Mouse (Mus musculus) skeletal muscle tissue, adult 2 months (tissue): ENCODE results near the gene Hnrnpul1.

ENCODE experiments used
- DNase-seq: peaks from one replicate; pipeline ENCODE4 v3.0.0-alpha.2; 2012; ENCODE audit warnings: low read depth, low spot score

The Hnrnpul1 gene

DNA sequence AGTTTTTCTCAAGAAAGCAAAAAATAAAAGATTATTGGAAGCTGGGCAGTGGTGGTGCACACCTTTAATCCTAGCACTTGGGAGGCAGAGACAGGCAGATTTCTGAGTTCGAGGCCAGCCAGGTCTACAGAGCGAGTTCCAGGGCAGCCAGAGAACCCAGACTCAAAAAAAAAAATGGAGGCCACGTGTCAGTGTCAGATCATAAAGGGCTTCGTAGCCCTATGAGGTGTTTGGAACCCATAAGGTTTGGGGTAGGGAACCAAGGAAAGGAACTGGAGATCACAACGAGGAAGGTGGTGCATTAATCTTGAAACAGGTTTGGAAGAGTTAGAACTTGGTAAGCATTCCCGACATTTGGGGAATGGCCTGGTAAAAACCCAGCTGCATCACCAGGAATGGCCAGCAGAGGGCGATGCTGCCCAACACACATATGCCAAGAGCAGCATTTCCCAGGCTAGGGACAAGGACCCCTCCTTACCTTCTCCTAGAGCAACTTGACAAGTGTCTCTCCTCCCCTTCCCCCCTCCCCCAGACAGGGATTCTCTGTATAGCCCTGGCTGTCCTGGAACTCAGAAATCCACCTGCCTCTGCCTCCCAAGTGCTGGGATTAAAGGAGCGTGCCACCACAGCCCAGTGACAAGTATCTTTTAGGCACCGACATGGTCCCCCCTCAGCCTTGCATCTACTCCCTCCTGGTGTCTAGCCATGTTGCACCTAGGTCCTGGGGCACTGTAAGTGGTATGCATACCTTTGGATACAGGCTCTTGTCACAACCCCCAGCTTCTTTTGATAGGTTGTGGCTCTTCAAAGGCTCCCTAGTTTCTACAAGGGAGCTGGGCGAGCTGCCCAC is 34.6 kb downstream of the Hnrnpul1 start:
- DNase-seq, result peak; percentile 70

- peak; percentile 97 for DNase-seq
Measured at GRCm38 (mm10) chr7:25718788-25719417, 35.7 kb downstream of the Hnrnpul1 start, which contains the start of gene Ccdc97. Ccdc97 (minus strand) TSS chr7:25719088.

DNA sequence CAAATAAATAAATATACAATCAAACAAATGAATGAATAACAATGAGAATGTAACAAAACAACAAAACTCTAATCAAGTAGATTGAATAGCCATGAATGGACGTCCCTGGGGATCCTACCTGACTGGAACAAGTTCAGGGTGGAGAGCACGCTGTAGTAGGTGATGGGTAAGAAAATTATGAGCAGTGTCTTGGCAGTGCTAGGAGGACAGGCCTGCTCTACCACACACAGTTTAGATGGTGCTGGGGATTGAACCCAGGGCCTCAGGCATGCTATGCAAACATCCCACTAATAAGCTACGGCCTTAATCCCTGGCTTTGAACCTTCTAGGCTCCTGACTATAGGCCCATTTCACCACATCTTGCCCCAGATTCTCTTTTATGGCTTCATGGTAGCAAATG is 37.1 kb downstream of the Hnrnpul1 start:
- DNase-seq, result no peak

DNA sequence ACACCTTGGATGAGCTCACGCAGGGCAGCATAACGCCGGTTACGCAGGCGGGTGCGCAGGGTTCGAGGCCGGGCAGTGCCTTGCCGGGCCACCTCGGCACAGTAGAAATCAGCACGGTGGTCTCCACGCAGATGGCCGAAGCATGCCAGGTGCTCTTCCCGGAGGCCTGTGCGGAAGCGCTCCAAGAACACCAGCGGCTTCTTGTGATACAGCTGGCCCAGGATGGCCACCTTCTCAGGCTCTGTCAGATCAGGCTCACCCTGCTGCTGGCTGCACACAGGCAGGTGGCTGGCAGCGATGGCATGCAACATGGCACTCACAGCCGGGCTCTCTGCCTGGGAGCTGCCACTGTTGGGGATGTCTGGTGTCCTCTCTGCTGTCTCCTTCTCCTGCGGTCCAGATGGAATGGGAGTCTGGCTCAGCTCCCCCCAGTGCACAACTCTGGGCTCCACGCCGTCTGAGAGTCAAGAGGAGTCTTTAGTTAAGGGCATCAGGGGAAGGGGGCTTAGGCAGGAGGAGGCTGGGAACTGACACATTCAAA is 38.8 kb downstream of the Hnrnpul1 start:
- DNase-seq, result no peak

DNA sequence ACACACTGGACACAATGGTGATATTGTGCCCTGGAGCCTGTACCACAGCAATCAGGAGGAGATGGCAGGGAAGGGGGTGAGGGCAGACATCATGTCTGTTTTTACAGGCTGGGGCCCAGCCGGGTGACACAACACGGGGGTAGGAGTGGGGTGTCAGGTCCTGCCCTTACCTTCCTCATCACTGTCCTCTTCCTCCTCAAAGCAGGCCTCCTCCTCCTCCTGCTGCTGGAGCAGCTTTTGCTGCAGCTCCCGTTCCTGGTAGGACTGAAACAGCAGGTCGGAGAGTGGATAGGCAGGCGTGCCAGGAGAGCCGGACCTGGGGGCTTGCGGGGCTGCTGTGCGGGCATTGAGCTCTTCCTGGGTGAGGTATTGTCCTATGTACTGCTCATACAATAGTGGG is 40.0 kb downstream of the Hnrnpul1 start:
- DNase-seq, result no peak

DNA sequence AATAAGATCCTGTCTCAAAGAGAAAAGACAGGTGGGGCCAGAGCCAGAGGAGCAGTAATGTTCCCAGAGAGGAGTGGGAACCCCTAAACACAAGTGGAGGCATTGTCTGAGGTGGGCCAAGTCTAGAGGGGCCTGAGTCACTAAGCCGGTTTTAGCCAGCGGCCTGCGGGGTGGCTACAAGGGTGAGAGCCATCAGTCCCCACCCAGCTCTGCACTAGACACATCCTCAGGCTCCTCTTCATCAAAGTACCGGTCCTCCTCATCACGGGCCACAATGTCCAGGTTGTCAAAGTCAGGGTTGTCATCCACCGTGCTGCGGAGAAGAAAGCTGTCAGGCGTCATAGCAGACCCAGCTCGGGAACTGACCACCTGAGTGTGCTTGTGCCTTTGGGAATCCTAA is 41.8 kb downstream of the Hnrnpul1 start:
- no peak for DNase-seq

- peak; percentile 67 for DNase-seq
Measured at GRCm38 (mm10) chr7:25711731-25712197, 42.8 kb downstream of the Hnrnpul1 start.

DNA sequence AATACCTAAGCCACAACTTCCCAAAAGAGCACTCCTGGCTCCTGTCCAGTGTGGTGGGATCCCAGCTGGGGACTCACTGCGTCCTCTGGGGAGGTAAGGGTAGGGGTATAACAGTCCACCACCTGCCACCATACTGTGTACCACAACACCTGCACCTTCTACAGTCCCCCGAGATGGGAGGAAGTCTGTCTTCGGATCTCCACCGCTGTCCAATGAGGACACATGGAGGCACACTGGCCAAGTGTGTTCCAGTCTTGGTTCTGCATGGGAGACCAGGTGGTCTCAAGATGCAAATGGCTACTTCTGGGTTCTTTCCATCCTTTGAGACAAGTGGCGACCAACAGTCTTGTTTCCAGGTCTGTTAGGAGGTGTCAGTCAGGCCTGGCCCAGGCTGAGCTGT is 43.4 kb downstream of the Hnrnpul1 start:
- DNase-seq, result no peak

DNA sequence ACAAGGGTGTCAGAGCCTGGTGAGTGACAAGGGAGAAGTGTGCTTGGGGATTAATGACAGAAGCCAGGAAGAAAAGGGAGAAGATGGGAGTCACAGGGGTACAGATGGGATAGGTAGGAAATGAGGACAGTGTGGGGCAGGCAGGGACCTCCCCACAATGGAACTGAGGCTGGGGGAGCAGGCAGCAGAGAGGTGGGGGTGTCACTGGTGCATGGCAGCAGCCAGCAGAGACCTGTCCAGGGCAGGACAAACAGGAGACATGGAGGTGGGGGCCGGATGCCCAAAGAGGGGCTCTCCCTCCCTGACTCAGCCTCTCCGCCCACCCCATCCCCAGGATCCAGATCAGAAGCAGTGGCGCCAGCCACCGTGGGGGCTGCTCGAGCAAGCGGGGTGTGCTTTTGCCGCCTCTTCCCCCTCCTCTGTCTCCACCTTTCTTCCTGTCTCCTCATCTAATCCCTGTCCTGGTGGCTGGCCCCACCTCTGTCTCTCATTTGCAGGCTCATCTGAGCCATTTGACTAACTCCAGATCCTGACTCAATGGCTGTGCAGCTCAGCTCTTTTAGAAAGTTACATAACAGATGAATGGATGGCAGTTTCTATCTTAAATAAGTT is 43.9 kb downstream of the Hnrnpul1 start:
- DNase-seq, result no peak

- no peak for DNase-seq
Measured at GRCm38 (mm10) chr7:25709961-25710360, 44.6 kb downstream of the Hnrnpul1 start.

DNA sequence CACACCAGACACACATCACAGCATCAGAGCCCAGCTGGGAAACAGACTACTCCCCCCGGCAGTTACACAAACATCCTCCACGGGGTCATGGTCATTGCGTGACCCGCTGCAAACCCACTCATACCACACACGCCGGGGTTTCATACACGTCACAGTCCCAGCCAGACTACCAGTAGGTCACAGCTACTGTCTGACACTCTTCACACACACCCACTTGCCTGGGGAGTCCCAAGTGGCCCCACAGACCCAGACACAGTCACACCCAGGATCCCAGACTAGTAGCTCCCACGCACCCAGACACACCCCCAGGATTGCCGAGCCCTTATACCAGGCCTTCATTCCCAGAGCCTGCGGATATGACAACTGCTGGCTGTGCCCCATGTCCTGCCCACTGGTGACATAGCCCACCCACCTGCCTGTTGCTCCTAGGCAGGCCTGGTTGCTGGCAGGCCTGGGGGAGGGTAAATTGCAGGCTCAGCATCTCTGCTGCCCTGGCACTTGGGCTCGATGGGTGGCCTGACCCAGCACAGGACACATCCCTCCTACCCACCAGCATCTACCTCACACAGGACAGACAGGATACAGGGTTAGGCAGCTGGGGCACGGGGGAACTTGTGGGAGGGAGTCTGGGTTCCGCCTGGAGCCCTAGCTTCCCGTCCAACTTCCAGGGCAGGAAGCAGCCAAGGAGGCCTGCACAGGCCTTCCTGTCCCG is 46.8 kb downstream of the Hnrnpul1 start:
- DNase-seq, result no peak

DNA sequence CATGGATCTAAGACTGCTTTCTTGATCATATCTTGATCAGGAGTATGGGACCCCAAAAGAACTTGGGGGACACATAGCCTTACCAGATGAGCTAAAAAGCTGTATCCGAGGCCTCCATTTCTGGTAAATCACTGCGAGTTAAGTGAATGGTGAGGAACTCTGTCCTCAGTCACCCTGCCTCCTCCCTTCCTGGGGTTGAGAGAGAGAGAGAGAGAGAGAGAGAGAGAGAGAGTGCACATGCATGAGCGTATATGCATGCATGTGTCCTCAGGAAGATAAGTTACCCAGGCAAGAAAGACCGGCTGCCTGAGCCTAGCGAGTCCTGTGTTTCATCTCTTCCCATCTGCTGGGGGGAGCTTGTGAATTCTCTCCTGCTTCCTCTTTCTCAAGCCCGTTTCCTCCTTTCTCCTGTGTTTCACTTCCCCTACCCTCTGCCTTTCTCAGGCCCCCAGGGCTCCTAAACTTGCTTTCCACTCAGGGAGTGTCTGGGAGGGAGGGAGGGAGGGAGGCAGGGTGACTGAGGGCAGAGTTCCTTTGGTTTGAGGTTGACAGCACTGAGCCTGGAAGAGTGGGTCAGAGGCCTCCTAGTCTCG is 47.9 kb downstream of the Hnrnpul1 start:
- no peak for DNase-seq

DNA sequence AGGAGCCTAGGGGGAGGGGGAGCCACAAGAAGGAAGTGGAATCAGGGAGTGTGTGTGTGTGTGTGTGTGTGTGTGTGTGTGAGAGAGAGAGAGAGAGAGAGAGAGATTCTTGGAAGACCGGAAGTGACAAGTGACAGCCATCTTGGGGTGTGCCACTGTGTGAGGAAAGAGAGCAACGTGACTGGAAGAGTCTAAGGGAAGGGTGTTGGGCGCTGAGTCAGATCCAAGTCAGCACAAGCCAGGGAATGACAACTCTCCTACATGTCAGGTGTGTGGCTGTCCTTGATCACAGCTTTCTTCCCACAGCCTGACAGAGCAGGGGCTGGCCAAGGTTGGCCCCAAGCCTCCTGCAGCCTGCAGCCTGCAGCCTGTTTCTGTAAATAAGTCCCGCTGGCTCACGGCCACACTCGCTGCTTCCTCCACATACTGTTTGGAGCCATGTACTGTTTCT is 48.7 kb downstream of the Hnrnpul1 start:
- DNase-seq, result no peak

DNA sequence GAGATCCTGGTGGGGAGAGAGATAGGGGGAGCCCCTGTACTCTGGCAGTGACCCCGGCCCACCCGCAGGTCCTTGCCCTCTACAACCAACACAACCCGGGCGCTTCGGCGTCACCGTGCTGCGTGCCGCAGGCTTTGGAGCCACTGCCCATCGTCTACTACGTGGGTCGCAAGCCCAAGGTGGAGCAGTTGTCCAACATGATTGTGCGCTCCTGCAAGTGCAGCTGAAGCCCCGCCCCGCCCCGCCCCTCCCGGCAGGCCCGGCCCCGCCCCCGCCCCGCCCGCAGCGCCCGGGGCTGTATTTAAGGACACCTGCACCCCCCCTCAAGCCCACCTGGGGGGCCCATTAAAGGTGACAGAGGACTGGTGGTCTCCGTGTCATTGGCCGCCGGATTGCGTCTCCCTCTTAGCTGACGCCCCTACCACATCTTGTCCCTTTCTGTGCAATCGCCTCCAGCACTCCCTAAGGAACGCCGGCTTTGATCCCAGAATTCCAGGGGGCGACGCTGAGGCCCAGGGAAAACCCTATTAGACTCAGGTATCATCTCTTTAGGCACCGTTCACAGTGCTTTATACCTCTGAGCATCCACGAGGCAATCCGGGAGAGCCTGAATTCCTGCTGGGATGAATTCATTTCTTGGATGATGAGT is 49.7 kb downstream of the Hnrnpul1 start:
- DNase-seq, result no peak

DNA sequence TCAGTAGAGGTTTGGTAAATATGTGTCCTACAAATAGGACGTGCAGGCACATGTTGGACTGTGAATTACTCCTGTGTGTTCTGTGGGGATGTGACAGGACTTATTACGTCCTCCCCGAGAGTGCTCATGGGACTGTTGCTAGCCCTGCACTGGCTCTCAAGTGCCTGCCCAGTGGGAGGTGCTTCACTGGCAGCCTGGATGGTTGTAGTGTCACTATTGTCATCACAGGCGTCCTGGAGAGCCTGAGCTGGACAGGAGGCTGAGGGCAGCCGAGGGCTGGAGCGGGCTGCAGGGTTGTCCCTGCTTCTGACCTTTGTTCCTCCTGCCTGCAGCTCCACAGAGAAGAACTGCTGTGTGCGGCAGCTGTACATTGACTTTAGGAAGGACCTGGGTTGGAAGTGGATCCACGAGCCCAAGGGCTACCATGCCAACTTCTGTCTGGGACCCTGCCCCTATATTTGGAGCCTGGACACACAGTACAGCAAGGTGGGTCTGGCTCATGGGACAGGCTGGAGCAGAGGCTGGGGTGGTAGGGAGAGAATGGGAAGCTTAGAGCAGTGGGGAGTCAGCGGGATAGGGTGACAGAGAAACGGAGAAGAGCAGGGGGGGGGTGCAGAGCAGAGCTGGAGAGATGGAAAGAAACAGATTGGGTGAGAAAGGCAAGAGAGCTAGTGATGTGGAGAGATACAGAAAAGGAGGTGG is 50.6 kb downstream of the Hnrnpul1 start:
- DNase-seq, result no peak

DNA sequence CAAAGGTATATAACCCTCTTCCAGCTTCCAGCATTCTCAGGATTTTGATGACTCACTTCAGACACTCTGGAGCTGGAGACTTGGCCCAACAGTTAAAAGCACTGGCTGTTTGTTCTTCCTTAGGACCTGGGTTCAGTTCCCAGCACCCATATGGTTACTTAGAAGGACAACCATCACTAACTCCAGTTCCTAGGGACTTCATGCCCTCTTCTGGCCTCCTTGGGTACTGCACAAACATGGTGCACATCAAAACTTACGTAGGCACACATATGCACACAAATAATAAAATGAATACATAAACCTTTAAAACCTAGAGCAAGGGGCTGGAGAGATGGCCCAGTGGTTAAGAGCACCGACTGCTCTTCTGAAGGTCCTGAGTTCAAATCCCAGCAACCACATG is 52.2 kb downstream of the Hnrnpul1 start:
- DNase-seq, result no peak

GRCm38 (mm10) chr7:25700732-25701131 is 53.8 kb downstream of the Hnrnpul1 start:
- no peak for DNase-seq

DNA sequence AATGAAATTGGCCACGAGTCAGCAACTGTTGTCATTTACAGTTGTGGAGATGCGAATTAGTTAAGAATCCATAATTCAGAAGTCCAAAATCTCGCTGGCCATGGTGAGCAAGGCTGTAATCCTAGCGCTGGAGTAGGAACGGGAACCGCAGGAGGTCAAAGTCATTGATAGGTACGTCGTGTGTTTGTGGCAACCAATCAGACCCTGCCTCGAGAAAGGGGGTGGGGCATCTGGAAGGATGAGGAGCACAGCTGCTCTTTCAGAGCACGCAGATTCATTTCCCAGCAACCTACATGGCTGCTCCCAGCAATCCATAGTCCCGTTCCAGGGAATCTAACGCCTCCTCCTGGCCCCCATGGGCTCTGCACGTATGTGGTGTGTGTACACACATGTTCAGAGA is 54.7 kb downstream of the Hnrnpul1 start:
- no peak for DNase-seq

DNA sequence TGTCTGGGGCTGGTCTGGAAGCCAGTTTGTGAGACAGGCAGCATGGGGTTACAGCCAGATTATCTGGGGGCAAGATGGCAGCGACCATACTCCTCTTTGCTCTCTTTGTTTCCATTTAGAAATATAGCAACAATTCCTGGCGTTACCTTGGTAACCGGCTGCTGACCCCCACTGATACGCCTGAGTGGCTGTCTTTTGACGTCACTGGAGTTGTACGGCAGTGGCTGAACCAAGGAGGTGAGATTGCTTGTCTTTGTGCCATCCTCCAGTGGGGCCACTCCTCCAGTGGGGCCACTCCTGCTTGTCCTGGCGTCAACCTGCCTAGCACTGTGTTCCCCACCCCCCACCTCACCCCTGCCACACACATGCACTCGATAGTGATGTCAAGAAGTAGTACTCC is 60.5 kb downstream of the Hnrnpul1 start:
- DNase-seq, result no peak

DNA sequence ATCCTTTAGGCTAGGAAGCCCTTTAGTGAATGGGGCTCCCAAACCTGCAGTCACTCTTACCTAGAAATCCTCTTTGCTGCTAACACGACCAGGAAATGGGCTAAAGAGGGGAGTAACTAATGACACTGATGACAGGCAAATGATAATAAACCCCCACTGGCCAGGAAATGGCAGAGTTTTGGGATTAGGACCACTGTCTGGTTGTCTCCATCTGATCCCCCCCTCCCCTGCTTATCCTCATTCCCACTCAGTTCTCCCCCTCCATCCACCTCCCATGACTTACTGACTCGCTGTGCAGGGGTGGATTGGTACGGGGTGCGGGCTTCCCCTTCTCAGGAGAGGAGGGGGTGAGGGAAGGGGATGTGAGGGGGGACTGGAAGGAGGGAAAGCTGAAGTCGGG is 64.5 kb downstream of the Hnrnpul1 start:
- DNase-seq, result no peak
